Mouse (Mus musculus) neural tube, embryonic 11.5 days (tissue): ENCODE data around the gene Atf7ip. TPM values are rescaled to one million over a fixed set of nuclear protein-coding genes. Genes with fewer than 3 reads are reported as not detected.

ENCODE experiments used
- ATAC-seq: fragments of 200-750 bp; cut with Nextera tagmentation; 2 replicates; pipeline ENCODE4 v1.8.0; 2017; ENCODE audit warnings: moderate number of reproducible peaks, mild to moderate bottlenecking, moderate TSS enrichment, moderate library complexity; ENCODE audit not compliant: insufficient read depth, low FRiP score, low TSS enrichment
- DNase-seq: peaks from one replicate; pipeline ENCODE4 v3.0.0-alpha.2; 2015; ENCODE audit warnings: low spot score
- H3K27ac ChIP-seq: fragments of 300-500 bp; sonication (generic); 2 replicates; pipeline ENCODE4 v1.5.1; 2014; ENCODE audit warnings: low read depth, mild to moderate bottlenecking, low read length
- H3K27me3 ChIP-seq: fragments of 300-500 bp; sonication (generic); 2 replicates; pipeline ENCODE4 v1.6.1; 2014; ENCODE audit warnings: mild to moderate bottlenecking, low read length, mixed read lengths; ENCODE audit not compliant: control insufficient read depth, insufficient read depth
- H3K36me3 ChIP-seq: fragments of 300-500 bp; sonication (generic); 2 replicates; pipeline ENCODE4 v1.6.1; 2014; ENCODE audit warnings: mild to moderate bottlenecking, low read length, moderate library complexity, mixed read lengths; ENCODE audit not compliant: control insufficient read depth, insufficient read depth
- H3K4me1 ChIP-seq: fragments of 300-500 bp; sonication (generic); 2 replicates; pipeline ENCODE4 v1.6.1; 2014; ENCODE audit warnings: low read length, mixed read lengths; ENCODE audit not compliant: control insufficient read depth, insufficient read depth
- H3K4me2 ChIP-seq: fragments of 300-500 bp; sonication (generic); 2 replicates; pipeline ENCODE4 v1.6.1; 2014; ENCODE audit warnings: low read depth, mild to moderate bottlenecking, moderate library complexity
- H3K4me3 ChIP-seq: fragments of 300-500 bp; sonication (generic); 2 replicates; pipeline ENCODE4 v1.5.1; 2014; ENCODE audit warnings: low read depth, low read length
- H3K9ac ChIP-seq: fragments of 300-500 bp; sonication (generic); 2 replicates; pipeline ENCODE4 v1.6.1; 2014; ENCODE audit warnings: mild to moderate bottlenecking, low read length
- H3K9me3 ChIP-seq: fragments of 300-500 bp; sonication (generic); 2 replicates; pipeline ENCODE4 v1.6.1; 2016; ENCODE audit warnings: low read length; ENCODE audit not compliant: control insufficient read depth
- WGBS: fragments of 180-500 bp; shearing (Covaris S2); extraction: QIAGEN DNeasy Blood & Tissue Kit; methylation state at CpG from one replicate; pipeline ENCODE4 v1.1.7; 2014; 5-methylcytosine and 5-hydroxymethylcytosine counted together
- polyA plus RNA-seq: library from polyadenylated mRNA; unstranded; fragments of >200 nt; fragmentation: Nextera tagmentation; extraction: Ambion mirVana; gene quantifications from 2 replicates; pipeline ENCODE4 v1.2.1, GENCODE M21; 2014

Gene Atf7ip
- polyA plus RNA-seq, 1 experiment from 2014 or later, result 56.4 TPM

DNA sequence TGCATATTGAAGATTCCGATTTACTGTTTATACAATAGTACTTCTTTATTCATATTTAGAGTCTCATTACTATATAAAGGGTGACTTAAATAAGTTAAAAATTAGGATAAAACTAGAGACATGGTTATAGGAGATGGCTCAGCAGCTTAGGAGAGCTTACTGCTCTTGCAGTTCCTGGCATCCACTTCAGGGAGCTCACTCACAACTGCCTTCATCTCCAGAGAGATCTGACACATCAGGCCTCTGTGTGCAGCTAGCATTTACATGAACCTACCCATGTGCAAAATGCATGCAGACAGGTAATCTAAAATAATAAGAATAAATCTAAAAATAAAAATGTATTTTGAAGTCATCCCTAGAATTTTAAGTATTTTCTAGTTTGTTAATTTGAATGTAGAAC is 36.1 kb downstream of the Atf7ip start:
- H3K27ac ChIP-seq, result no peak overlapping the region
- WGBS, result 93% methylated on average over 1 of the region's 1 CpGs
- no peak for ATAC-seq
- no peaks in the 10 kb centered on the region for H3K27me3 ChIP-seq
- no peak overlapping the region for H3K9ac ChIP-seq
- peaks cover 22% of the 10 kb centered on the region for H3K4me1 ChIP-seq
- no peak for DNase-seq
- H3K9me3 ChIP-seq, result no peaks in the 10 kb centered on the region
- no peak overlapping the region for H3K4me3 ChIP-seq
- no peak overlapping the region for H3K4me2 ChIP-seq
- H3K36me3 ChIP-seq, result 0 out of 2 replicates have a peak, but pooled peaks cover 2% of the 10 kb centered on the region

DNA sequence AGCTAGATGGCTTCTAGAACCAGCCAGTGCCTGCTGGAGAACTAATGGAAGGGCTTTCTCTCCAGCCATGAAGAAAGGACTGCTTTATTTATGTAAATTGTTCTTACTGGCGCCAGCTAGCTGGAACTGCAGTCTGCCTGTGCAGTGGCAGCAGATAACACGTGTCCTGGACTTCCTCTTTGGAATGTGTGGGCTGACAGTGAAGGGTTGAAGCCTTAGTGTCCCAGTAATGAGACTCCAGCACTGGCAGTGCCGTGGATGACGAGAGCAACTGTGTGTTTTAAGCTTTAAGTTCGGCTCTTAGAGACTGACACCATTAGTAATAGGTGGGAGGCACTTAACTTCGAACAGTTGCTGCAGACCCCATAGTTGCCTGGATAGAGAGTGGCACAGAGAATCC is 37.2 kb downstream of the Atf7ip start:
- Histone ChIP-seq H3K9ac (no peak overlapping the region), H3K4me2 (no peak overlapping the region), H3K36me3 (0 out of 2 replicates have a peak, but pooled peaks cover 2% of the 10 kb centered on the region), H3K9me3 (no peaks in the 10 kb centered on the region), H3K27ac (peak overlapping the region; percentile 69), H3K4me3 (no peak overlapping the region), H3K27me3 (no peaks in the 10 kb centered on the region), H3K4me1 (peaks cover 22% of the 10 kb centered on the region)
- peak; percentile 69 for DNase-seq
- WGBS, result 12% methylated on average over 6 of the region's 6 CpGs
- ATAC-seq, result peak; percentile 73

DNA sequence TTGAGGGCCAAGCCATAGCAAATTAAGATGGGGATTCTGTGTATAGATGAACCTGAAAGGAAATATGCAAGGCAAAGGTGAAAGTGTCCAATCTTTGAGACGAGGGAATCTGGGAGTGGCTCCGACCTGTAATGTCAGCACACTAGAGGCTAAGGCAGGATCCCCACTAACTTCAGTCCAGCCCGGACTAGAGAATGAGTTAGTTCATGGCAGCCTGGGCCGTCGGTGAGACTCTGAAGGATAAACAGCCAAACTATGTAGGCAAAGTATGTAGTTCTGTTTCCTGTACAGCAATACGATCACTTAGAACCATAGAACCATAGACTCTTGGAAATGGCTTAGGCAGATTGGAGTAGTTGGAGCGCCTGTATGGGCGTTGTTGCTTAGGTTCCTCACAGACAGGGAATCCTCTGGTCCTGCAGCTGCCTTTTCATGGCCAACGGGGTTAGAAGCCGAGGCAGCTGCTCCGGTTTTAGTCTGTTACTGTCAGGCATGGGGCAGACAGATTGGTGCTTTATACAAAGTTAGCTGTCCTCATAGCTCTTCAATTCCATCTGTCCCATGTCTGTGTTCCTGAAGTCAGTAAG is 39.4 kb downstream of the Atf7ip start:
- WGBS, result 83% methylated on average over 11 of the region's 11 CpGs
- Histone ChIP-seq H3K4me2 (no peak overlapping the region), H3K36me3 (no peaks in the 10 kb centered on the region), H3K9ac (no peak overlapping the region), H3K4me1 (peaks cover 22% of the 10 kb centered on the region), H3K27me3 (no peaks in the 10 kb centered on the region), H3K9me3 (no peaks in the 10 kb centered on the region), H3K4me3 (no peak overlapping the region), H3K27ac (no peak overlapping the region)
- ATAC-seq (no peak), DNase-seq (peak; percentile 24)

DNA sequence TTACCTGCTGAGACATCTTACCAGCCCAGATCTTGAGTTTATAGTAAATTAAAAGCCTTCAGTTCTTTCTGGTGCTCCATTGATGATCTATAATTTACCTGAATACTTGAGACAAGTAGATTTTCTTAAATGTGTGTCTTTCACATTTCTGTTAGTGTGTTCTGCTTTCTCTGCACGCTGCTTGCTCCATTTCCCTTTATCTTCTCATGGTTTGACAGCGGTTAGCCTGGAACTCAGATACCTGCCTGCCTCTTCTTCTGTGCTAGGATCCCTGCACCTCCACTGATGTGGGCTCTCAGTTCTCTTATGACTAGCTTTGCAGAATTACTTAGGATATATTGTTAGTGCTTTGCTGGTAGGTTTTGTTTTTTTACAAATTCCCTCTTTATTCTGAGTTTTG is 40.3 kb downstream of the Atf7ip start:
- Histone ChIP-seq H3K4me2 (no peak overlapping the region), H3K4me1 (peaks cover 17% of the 10 kb centered on the region), H3K9ac (no peak overlapping the region), H3K4me3 (no peak overlapping the region), H3K36me3 (no peaks in the 10 kb centered on the region), H3K27me3 (no peaks in the 10 kb centered on the region), H3K9me3 (no peaks in the 10 kb centered on the region), H3K27ac (no peak overlapping the region)
- no peak for DNase-seq
- 90% methylated on average over 2 of the region's 2 CpGs for WGBS
- no peak for ATAC-seq

DNA sequence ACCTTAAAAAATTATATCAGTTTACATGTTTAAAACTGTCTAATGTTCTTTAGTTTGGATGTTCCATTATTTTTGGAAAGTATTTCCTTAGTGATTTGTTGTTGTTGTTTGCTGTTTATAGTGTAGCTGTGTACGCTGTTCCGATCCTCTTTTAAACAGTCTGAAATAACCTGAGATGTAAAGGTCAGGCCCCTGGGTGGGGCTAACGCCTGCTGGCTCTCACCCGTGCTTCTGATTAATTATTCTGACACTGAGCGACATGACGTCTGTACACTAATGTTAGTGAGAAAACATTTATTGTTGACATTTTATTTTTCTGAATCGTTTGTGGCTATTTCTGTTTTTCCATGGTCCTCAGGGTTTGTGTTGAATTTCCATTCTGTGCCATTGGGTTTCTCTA is 41.0 kb downstream of the Atf7ip start:
- H3K27me3 ChIP-seq, result no peaks in the 10 kb centered on the region
- H3K4me2 ChIP-seq, result no peak overlapping the region
- no peaks in the 10 kb centered on the region for H3K9me3 ChIP-seq
- H3K4me3 ChIP-seq, result no peak overlapping the region
- H3K4me1 ChIP-seq, result peaks cover 10% of the 10 kb centered on the region
- no peaks in the 10 kb centered on the region for H3K36me3 ChIP-seq
- H3K9ac ChIP-seq, result no peak overlapping the region
- no peak for ATAC-seq
- no peak overlapping the region for H3K27ac ChIP-seq
- no peak for DNase-seq
- 39% methylated on average over 7 of the region's 7 CpGs for WGBS

DNA sequence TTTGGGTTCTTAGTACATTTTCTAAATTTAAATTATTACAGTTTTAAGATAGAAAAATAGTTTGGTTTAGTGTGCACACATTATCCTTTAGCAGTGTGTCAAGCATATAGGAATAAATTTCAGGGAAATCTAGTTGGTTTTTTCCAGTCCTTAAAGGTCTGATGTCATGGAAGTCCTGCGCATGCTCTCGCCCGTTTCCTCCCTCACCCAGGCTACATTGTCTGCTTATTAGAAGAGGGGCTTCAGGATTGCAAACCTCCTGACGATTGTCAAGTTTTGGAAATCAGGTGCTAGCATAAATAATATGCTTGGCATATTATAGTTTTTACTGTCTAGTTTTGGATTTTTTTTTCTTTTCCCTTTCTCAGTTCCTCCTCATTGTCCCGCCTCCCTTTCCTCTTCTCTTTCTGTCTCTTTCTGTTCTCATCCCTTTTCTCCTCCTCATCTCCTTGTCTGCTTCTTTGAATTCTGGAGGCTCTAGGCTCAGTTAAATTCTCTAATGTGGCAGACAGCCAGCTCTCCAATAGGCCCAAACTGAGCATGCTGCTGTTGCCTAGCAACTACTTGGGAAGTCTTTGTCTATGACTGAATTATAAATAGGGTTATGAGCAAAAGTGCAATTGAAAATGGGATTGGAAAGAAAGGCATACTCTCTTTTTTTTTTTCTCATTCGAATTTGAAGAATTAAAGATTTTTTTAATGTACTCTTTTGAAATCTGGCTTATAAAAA is 42.2 kb downstream of the Atf7ip start:
- DNase-seq (peak; percentile 36), ATAC-seq (peak; percentile 79; the same call in 1 of the 2 replicates)
- H3K27me3 ChIP-seq, result no peaks in the 10 kb centered on the region
- H3K36me3 ChIP-seq, result no peaks in the 10 kb centered on the region
- H3K4me3 ChIP-seq, result no peak overlapping the region
- no peak overlapping the region; the same call in 1 of the 2 replicates for H3K9ac ChIP-seq
- 0 out of 2 replicates have a peak overlapping the region, but pooled peaks have one; percentile 51 for H3K27ac ChIP-seq
- no peak overlapping the region for H3K4me2 ChIP-seq
- no peaks in the 10 kb centered on the region for H3K9me3 ChIP-seq
- WGBS, result 68% methylated on average over 6 of the region's 6 CpGs
- peaks cover 5% of the 10 kb centered on the region; the same call in 1 of the 2 replicates for H3K4me1 ChIP-seq

DNA sequence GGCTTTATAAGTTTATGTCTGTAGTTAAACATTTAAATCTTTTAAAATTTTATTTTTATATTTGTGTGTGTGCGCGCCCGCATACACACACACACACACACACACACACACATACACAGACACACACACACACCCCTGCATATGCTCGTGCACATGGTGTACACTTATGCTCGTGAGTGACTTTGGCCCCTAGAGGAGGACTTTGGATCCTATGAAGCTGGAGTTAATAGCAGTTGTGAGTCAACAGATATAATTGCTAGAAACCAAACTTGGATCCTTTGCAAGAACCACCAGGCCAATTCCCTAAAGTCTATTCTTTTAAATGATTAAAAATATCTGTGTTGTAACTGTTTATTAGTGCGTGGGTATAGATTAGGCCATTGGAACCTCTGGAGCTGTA is 42.8 kb downstream of the Atf7ip start:
- H3K4me2 ChIP-seq, result no peak overlapping the region
- H3K9me3 ChIP-seq, result no peaks in the 10 kb centered on the region
- H3K27me3 ChIP-seq, result no peaks in the 10 kb centered on the region
- no peak overlapping the region for H3K27ac ChIP-seq
- no peaks in the 10 kb centered on the region for H3K36me3 ChIP-seq
- no peak overlapping the region for H3K4me3 ChIP-seq
- no peak overlapping the region for H3K9ac ChIP-seq
- DNase-seq (no peak), ATAC-seq (no peak)
- WGBS, result 91% methylated on average over 6 of the region's 6 CpGs
- H3K4me1 ChIP-seq, result peaks cover 2% of the 10 kb centered on the region; the same call in 1 of the 2 replicates

DNA sequence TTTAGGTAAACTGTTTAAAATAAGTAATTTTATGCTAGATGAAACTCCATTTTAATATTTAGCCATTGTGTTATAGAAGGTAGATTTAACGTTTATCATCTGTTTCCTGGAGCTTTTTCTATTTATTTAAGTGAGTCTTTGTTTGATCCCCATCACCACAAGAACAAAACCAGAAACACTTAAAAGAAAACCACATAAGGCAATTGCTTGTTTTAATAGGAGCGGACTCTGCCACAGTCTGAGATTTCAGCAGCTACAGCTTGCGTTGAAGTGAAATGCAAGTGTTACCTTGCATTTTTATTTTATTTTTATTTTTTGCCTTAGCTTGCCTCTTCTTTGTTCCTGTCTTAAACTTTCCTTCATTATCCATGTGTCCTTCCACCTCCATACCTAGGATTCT is 43.6 kb downstream of the Atf7ip start:
- WGBS, result 88% methylated on average over 3 of the region's 3 CpGs

More for the DNA sequence above, 43.6 kb downstream of the Atf7ip start:
- Histone ChIP-seq H3K9ac (no peak overlapping the region), H3K4me1 (peaks cover 2% of the 10 kb centered on the region; the same call in 1 of the 2 replicates), H3K27me3 (no peaks in the 10 kb centered on the region), H3K4me3 (no peak overlapping the region), H3K36me3 (no peaks in the 10 kb centered on the region), H3K27ac (no peak overlapping the region), H3K4me2 (no peak overlapping the region), H3K9me3 (no peaks in the 10 kb centered on the region)
- ATAC-seq (no peak), DNase-seq (no peak)
